Mouse (Mus musculus) liver (tissue): ENCODE data around the gene Usb1.
"Not testable (repeated sequence)": the region's sequence is repeated elsewhere in the genome, so short reads cannot be mapped to it uniquely, and the experiment has no call there.

Experiments
- DNase-seq: peaks from one replicate; pipeline ENCODE4 v3.0.0-alpha.2; 2020; ENCODE audit warnings: mixed read lengths

Gene Usb1

GRCm38 (mm10) chr8:95376309-95376999 lies 44.4 kb downstream of the Usb1 start:
- DNase-seq, result no peak

- DNase-seq, result no peak
Measured at GRCm38 (mm10) chr8:95377101-95377500, 45.0 kb downstream of the Usb1 start.

- no peak for DNase-seq
Measured at GRCm38 (mm10) chr8:95377863-95378291, 45.8 kb downstream of the Usb1 start.

- not testable (repeated sequence) for DNase-seq
Measured at GRCm38 (mm10) chr8:95378928-95379327, 46.8 kb downstream of the Usb1 start.

GRCm38 (mm10) chr8:95380953-95381352 lies 48.9 kb downstream of the Usb1 start:
- DNase-seq, result no peak

GRCm38 (mm10) chr8:95381595-95381994 lies 49.5 kb downstream of the Usb1 start:
- DNase-seq, result no peak

GRCm38 (mm10) chr8:95384501-95384900 lies 52.4 kb downstream of the Usb1 start:
- no peak for DNase-seq

GRCm38 (mm10) chr8:95386037-95386436 lies 54.0 kb downstream of the Usb1 start:
- no peak for DNase-seq

- no peak for DNase-seq
Measured at GRCm38 (mm10) chr8:95387221-95387620, 55.1 kb downstream of the Usb1 start.

GRCm38 (mm10) chr8:95387936-95388335 lies 55.9 kb downstream of the Usb1 start:
- no peak for DNase-seq

- no peak for DNase-seq
Measured at GRCm38 (mm10) chr8:95390312-95390711, 58.2 kb downstream of the Usb1 start.

- DNase-seq, result no peak
Measured at GRCm38 (mm10) chr8:95391101-95391500, 59.0 kb downstream of the Usb1 start.

- DNase-seq, result no peak
Measured at GRCm38 (mm10) chr8:95392604-95393003, 60.5 kb downstream of the Usb1 start.

GRCm38 (mm10) chr8:95395186-95395918 lies 63.3 kb downstream of the Usb1 start:
- no peak for DNase-seq

GRCm38 (mm10) chr8:95396752-95397151 lies 64.7 kb downstream of the Usb1 start:
- DNase-seq, result no peak
